Mouse (Mus musculus) lung, postnatal 10 days (tissue): ENCODE data around the gene Dcp1a.
"Not testable (repeated sequence)": the region's sequence is repeated elsewhere in the genome, so short reads cannot be mapped to it uniquely, and the experiment has no call there.

Experiments used
- DNase-seq: peaks from one replicate; pipeline ENCODE4 v3.0.0; 2021

The Dcp1a gene

GRCm38 (mm10) chr14:30523356-30523755, 44.0 kb downstream of the Dcp1a start:
- no peak for DNase-seq

GRCm38 (mm10) chr14:30528392-30528791, 49.1 kb downstream of the Dcp1a start:
- no peak for DNase-seq

GRCm38 (mm10) chr14:30528961-30529360, 49.6 kb downstream of the Dcp1a start:
- no peak for DNase-seq

GRCm38 (mm10) chr14:30529454-30529853, 50.1 kb downstream of the Dcp1a start:
- DNase-seq = no peak

GRCm38 (mm10) chr14:30530726-30531269, 51.5 kb downstream of the Dcp1a start:
- peak; percentile 33 for DNase-seq

GRCm38 (mm10) chr14:30531431-30531830, 52.1 kb downstream of the Dcp1a start:
- no peak for DNase-seq

- DNase-seq = no peak
Measured at GRCm38 (mm10) chr14:30531896-30532295, 52.6 kb downstream of the Dcp1a start.

- DNase-seq = no peak
Measured at GRCm38 (mm10) chr14:30533780-30534450, 54.6 kb downstream of the Dcp1a start.

- DNase-seq = peak; percentile 24
Measured at GRCm38 (mm10) chr14:30541541-30541940, 62.2 kb downstream of the Dcp1a start.

GRCm38 (mm10) chr14:30543331-30543730, 64.0 kb downstream of the Dcp1a start:
- not testable (repeated sequence) for DNase-seq

GRCm38 (mm10) chr14:30548131-30548720, 68.9 kb downstream of the Dcp1a start, which contains the start of gene Tkt:
Tkt (plus strand) TSS chr14:30548359.
- peak; percentile 81 for DNase-seq

- DNase-seq = peak; percentile 99
Measured at GRCm38 (mm10) chr14:30548965-30549776, 69.8 kb downstream of the Dcp1a start.

- DNase-seq = peak; percentile 35
Measured at GRCm38 (mm10) chr14:30549777-30550149, 70.4 kb downstream of the Dcp1a start.

GRCm38 (mm10) chr14:30550232-30551070, 71.1 kb downstream of the Dcp1a start:
- DNase-seq = no peak

GRCm38 (mm10) chr14:30551509-30551908, 72.2 kb downstream of the Dcp1a start:
- DNase-seq = peak; percentile 29

- DNase-seq = no peak
Measured at GRCm38 (mm10) chr14:30551981-30552380, 72.6 kb downstream of the Dcp1a start.

GRCm38 (mm10) chr14:30553185-30553584, 73.8 kb downstream of the Dcp1a start:
- DNase-seq = peak; percentile 32

- DNase-seq = no peak
Measured at GRCm38 (mm10) chr14:30556651-30557050, 77.3 kb downstream of the Dcp1a start.

- no peak for DNase-seq
Measured at GRCm38 (mm10) chr14:30557730-30558129, 78.4 kb downstream of the Dcp1a start.

- DNase-seq = no peak
Measured at GRCm38 (mm10) chr14:30559321-30559850, 80.1 kb downstream of the Dcp1a start.

GRCm38 (mm10) chr14:30560803-30561389, 81.6 kb downstream of the Dcp1a start:
- DNase-seq = no peak
